Mouse (Mus musculus) G1E-ER4 (cell line): ENCODE measurements at regions not wholly inside any gene's neighbourhood (a gene's known extent, or its start where the extent isn't known, plus 50 kb on each side); places are given as distances from the start of the nearest gene placed in this dataset.

ENCODE experiments used
- GATA1 ChIP-seq: IDR thresholded peaks from one replicate; pipeline ENCODE4 v1.8.0; 2012; ENCODE audit warnings: low read length, inconsistent platforms

GRCm38 (mm10) chr8:42442786-42443185 lies 698.5 kb downstream of the Triml1 start:
- TF ChIP-seq GATA1 = no peak

- no peak for TF ChIP-seq GATA1
These were observed 738.7 kb downstream of the Triml1 start for GRCm38 (mm10) chr8:42402632-42403031.

- peak; percentile 20 for TF ChIP-seq GATA1
These were observed 744.4 kb downstream of the Triml1 start for GRCm38 (mm10) chr8:42396886-42397285.

GRCm38 (mm10) chr8:42388816-42389215 lies 752.5 kb downstream of the Triml1 start:
- TF ChIP-seq GATA1 = no peak

GRCm38 (mm10) chr8:42348073-42348603 lies 793.1 kb downstream of the Triml1 start:
- no peak for TF ChIP-seq GATA1

- TF ChIP-seq GATA1 = no peak
These were observed 806.6 kb downstream of the Triml1 start for GRCm38 (mm10) chr8:42334708-42335107.

- no peak for TF ChIP-seq GATA1
These were observed 816.6 kb downstream of the Triml1 start for GRCm38 (mm10) chr8:42324663-42325062.

GRCm38 (mm10) chr8:42322862-42323261 lies 818.4 kb downstream of the Triml1 start:
- no peak for TF ChIP-seq GATA1

- TF ChIP-seq GATA1 = no peak
These were observed 830.2 kb downstream of the Triml1 start for GRCm38 (mm10) chr8:42311060-42311459.

GRCm38 (mm10) chr8:42291392-42291791 lies 849.9 kb downstream of the Triml1 start:
- no peak for TF ChIP-seq GATA1

GRCm38 (mm10) chr8:42282011-42282410 lies 859.3 kb downstream of the Triml1 start:
- TF ChIP-seq GATA1 = no peak

GRCm38 (mm10) chr8:42253358-42253757 lies 836.5 kb upstream of the Frg1 start:
- no peak for TF ChIP-seq GATA1

GRCm38 (mm10) chr8:42219857-42220600 lies 803.2 kb upstream of the Frg1 start:
- no peak for TF ChIP-seq GATA1

- no peak for TF ChIP-seq GATA1
These were observed 794.1 kb upstream of the Frg1 start for GRCm38 (mm10) chr8:42210943-42211342.

GRCm38 (mm10) chr8:42209989-42210388 lies 793.1 kb upstream of the Frg1 start:
- no peak for TF ChIP-seq GATA1

- TF ChIP-seq GATA1 = no peak
These were observed 780.4 kb upstream of the Frg1 start for GRCm38 (mm10) chr8:42197257-42197656.

- TF ChIP-seq GATA1 = no peak
These were observed 777.2 kb upstream of the Frg1 start for GRCm38 (mm10) chr8:42193902-42194550.

GRCm38 (mm10) chr8:42187083-42187482 lies 770.2 kb upstream of the Frg1 start:
- TF ChIP-seq GATA1 = no peak
